Mouse (Mus musculus) mouse trophoblast stem cell (cell line): ENCODE data around the gene Lpcat3.
"Not testable (repeated sequence)": the region's sequence is repeated elsewhere in the genome, so short reads cannot be mapped to it uniquely, and the experiment has no call there.

Experiments used
- in situ Hi-C, 2 experiments: fragments of 300-500 bp; cut with MseI, MboI; formaldehyde crosslinking; loops; 2 replicates in 1 of 2; 3 replicates in 1 of 2; pipeline ENCODE4 v1.15.1; 2025

Gene Lpcat3

DNA sequence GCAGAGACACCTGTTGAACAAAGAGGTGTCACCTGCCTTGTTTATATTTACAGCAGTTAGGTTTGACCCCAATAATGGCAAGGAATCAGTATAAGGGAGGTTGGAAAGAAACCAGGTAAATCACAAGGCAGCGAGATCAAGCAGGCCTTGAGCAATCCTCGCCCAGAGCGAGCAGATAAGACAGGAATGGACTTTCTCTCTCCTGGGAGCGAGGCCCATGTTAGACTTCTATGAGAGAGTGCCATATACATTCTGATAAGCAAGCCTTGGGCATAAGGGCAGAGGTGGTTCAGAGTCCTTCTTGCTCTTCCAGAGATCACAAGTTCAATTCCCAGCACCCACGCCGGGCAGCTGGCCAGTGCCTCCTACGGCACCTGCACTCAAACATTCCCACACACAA lies 15.9 kb downstream of the Lpcat3 start:
- in situ Hi-C loops: no loop called here

DNA sequence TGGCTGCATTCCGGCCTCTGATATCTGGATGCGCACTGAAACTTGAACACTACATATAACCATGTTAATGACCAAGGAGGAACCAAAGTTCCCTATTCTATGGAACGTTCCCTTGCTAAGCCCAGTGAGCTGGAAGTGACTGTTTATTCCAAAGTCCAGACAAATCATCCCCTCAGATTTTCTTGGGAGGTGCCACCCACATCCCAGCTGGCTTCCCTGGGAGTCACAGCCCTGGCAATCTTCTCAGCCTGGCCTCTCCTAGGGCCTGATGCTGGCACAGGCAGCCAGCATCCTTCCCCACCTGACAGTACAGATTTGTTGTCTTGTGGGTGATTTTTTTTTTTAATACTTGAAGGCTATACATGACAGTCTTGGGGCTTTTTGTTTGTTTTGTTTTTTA lies 16.7 kb downstream of the Lpcat3 start:
- in situ Hi-C loops: no loop called here

DNA sequence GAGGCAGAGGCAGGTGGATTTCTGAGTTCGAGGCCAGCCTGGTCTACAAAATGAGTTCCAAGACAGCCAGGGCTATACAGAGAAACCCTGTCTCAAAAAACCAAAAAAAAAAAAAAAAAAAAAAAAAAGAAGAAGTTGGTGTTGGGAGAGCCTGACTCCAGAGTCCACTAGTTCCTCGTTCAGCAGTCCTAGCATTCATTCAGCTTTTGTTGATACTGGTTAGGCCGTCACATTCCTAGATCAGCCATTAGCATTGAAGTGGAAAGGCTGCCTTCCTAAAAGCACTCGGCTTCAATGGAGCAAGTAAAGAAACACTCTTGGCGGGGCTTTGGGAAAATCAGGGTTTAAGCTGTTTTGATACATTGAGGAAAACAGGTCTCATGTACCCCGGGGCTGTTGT lies 19.5 kb downstream of the Lpcat3 start:
- in situ Hi-C loops: not testable (repeated sequence)

DNA sequence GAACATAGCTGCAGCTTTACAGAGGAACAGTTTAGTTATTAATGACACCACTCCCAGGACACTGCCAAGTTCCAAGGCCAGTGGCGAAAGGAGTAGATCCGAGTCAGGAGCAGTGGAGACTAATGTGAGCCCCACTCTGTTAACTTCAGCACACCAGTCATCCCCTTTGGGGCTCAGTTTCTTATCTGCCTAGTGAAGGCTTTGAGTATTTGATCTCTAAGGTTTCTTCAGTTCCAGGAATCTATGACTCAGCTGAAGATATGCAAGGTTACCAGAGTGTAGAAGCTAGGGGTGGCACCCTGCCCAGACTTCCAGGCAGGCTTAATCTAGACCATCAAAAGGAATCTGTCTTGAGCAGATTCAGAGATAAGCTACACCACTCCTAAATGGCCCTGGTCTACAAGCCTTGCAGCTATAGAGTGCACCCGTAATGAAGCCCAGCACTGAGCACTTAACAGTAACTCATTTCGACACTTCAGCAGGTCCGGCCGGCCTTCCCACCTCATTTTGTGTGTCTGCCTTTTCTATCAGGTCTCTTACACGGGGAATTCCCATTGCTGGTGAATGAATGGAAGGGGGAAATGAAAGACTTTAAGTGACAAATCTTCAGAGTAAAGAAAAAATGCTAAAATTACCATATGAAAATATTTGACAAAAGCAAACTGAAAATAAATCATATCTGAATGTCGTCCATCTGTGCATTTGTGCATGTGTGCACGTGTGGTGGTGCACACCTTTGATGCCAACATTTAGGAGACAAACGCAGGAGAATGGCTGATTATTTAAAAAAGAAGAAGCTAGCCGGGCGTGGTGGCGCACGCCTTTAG lies 21.0 kb downstream of the Lpcat3 start:
- in situ Hi-C loops: no loop called here

DNA sequence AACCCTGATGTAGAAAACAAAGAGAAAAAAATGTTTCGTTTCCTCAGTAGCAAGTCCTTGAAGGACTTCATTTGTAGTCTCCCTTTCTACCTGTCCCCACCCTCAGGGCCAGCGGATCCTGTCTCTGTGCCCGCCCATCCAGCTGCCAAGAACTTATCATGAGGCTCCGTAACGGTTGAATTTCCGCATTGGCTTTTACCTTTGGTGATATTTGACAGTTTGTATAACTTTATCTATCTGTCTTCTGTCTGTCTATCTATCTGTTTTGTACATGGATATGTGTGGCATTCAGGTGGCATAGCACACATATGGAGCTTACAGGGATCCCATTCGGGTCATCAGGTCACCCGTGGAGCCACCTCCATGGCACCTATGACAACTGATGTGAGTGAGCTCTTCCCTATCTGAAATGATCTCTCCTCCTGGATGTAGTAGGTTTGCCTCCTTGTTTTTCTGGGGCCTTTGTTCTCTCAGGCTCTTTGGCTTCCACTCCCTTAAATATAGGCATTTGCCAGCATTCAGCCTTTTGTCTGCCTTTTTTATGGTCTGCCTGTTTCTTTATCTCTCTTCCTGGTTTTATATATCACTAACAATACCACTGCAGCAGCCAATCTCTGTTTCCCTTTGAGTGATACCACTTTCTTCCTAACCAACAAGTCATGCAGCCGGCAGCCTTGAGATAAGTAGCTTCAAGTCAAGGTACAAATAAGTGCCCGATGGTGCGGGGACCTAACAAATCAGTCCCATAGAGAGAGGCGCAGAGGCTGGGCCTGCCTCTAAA lies 23.0 kb downstream of the Lpcat3 start:
- in situ Hi-C loops: no loop called here

DNA sequence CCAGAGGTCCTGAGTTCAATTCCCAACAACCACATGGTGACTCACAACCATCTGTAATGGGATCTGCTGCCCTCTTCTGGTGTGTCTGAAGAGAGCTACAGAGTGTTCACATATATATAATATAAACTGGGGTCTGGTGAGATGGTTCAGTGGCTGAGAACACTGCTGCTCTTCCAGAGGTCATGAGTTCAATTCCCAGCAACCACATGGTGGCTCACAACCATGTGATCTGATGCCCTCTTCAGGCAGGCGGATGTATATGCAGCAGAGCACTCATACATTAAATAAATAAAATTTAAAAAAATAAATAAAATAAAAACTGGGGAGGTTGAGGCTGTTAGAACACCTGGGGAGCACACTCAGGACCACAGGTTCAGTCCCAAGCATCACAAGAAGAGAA lies 23.8 kb downstream of the Lpcat3 start:
- in situ Hi-C loops: not testable (repeated sequence)

DNA sequence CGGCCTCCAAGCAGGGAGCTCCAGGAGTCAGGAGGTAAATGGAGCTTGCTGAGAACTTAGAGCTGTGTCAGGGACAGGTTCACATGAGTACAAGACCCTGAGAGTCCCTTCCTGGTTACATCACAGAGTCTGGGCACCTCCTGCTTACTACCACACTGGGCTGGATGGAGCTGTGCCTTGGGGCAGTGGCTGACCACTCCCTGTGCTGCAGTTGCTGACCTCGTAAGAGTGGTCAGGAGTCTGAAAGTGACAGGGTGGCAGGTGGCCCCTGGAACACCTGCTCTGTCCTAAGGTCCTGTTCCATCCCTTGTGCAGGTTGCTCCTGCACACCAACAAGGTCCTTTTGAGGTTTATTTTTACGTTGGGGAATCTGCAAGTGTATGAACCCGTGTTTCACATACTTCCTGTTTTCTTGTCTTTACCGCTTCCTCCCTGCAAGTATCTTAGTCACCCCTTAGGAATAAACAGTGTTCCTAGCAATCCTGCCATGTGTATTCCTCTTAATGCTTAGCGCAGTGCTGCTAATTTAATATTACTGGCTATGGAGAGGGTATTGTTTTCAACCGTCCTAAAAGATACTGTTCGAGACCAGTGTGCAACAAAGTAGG lies 25.4 kb downstream of the Lpcat3 start:
- in situ Hi-C loops: no loop called here

DNA sequence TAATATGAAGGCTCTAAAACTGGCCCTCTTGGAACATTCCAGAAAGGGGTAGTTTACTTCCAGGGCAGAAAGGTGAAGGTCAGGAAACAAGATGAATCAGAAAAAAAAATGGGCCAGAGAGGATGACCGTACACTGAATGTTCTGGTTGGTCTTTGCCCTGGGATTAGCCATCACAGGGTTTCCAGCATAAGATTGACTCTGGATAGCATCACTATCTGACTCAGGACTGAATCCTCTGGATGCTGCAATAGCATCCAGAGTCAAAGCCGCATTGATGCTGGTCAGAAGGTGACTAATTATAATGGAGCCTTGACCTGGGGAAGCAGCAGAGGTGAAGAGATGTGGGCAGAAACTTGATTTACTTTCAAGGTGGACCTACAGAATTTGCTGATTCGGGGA lies 26.2 kb downstream of the Lpcat3 start:
- in situ Hi-C loops: no loop called here

DNA sequence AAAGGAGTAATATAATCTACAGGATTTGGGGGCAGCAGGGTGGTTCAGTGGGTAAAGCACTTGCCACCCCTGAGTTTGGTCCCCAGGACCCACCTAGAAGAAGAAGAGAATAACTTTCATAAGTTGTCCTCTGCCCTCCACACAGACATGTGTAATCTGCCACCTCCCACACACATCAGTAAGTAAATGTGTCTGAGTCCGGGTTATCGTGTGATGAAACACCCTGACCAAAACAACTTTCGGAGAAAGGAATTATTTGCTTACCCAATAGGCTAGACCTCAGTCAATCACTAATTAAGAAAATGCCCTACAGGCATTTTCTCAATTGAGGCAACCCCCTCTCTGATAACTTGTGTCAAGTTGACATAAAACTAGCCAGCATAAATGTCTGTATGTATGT lies 27.7 kb downstream of the Lpcat3 start:
- in situ Hi-C loops: no loop called here

DNA sequence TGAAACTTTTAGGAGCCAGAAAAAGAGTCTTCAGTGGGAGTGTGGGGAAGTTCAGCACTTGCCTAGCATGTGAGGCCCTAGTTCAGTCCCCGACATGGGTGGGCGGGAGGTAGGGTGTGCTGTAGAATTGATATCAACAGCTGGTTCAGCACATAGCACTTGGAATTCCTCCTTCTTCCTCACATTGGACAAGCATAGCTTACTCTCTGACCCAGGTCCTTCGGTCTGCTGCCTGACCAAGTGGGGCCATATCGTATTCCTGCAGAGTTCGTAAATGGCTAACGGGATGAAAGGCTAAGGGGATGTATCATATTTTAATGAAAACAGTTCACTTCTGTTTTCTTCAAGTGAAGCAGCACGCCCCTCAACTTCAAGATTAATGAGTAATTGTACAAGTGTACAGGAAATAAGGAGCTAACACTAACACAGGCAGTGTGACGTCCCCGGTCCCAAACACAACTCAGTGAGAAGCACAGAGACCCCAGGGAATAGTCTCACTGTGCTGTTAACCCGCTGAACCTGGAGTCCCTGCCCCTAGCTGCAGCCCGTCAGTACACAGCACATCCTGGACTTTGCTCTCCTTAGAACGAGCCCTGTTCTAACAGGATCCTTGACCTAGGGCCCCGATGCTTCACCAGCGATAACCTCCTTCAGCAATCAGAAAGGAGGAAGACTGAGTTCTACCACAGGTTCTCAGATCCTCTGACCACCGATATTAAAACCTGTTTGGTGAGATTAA lies 30.6 kb downstream of the Lpcat3 start:
- in situ Hi-C loops: no loop called here

DNA sequence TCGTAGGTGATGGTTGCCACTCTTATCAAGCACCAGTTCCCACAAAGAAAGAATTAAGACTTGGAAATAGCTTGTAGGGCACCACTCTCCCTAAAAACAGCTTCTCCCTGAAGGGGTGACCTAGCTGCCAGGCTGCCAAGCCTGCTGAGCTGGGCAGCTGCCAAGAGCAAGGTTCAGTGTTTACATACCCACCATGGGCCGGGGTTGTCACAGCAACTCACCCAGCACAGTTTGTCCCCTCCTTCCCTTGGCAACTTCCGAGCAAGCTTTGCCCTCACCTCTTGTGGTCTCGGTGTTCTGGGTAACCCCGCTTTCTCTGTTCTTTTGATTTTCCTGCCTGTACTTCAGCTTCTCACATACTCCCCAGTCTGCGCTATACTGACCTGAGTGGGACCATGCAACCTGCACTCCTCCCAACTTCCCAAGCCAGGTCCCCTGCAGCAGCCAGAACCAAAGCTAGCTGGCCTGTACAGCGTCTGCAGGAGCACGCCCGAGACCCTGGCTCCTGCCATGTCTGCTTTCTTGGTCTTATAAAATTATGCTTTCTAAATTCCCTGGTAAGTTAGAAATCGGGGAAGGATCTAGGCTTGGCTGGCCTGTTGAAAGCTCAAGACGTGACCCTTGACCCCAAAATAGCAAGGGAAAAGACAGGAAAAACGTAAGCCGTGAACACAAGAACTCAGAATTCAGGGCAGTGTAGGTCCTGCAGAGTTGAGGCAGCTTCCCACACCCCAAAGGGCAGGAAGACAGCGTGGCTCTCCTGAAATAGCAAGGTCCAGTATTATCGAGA lies 31.5 kb downstream of the Lpcat3 start:
- in situ Hi-C loops: no loop called here

DNA sequence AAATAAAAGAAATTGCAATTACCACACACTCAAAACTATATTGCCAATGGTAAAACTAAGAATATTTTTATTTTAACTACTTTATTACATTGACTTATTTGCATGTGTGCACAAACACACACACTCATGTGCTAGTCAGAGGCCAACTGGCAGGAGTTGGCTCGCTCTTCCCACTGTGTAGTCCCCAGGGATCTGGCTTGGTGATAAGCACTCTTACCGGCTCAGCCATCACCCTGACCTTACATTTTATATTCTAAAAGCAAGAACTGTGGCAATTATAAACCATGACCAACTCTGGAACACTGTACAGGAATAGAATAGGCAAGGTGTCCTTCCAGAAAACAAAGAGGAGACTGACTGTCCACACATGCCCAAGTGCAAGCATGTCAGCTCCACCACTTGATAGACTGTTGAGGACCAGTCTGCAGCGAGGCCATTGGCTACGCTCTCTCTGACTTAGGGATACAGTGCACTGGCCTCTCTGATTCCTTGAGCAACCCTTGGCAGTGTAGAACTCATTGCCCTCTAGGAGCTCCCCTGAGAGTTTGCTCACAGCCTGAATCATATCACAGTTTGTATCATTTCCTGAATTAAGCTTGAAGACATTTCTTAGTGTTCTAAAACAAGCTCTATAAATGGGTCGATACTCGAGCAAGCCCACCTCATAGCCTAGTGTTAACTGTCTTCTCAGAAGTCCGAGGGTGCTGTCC lies 33.8 kb downstream of the Lpcat3 start:
- in situ Hi-C loops: no loop called here

DNA sequence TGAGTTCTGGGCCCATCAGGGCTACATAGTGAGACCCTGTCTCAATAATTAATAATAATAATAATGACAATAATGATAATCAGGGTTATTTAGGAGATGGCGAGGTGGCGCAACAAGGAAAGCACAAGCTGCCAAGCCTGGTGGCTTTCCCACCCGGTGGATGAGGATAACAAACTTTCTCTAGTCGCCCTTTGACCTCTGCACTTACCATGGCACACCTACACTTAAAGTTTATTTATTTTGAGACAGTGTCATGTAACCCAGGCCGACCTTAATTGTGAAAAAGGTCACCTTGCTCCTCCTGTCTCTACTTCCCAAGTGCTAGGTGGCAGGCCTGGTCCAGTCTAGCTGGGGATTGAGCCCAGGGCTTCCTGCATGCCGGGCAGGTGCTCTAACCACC lies 35.9 kb downstream of the Lpcat3 start:
- in situ Hi-C loops: no loop called here

DNA sequence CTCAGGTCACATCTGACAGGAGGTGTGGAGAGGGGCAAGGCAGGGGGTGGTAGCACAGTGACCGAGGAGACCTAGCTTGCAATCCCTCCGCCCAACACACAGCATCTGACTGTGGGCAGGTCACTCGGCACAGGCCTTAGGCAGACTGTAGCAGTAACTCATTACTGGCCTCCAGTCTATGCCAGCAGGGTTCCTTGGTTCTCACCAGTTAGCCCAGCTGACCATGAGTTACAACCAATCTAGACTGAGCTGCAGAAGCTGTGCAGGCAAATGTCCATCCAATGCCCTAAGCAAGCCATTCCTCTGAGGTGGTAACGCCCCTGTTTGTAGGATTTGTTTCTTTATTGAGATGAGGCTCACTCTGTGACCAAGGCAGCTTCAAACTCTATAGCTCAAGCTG lies 36.5 kb downstream of the Lpcat3 start:
- in situ Hi-C loops: no loop called here

DNA sequence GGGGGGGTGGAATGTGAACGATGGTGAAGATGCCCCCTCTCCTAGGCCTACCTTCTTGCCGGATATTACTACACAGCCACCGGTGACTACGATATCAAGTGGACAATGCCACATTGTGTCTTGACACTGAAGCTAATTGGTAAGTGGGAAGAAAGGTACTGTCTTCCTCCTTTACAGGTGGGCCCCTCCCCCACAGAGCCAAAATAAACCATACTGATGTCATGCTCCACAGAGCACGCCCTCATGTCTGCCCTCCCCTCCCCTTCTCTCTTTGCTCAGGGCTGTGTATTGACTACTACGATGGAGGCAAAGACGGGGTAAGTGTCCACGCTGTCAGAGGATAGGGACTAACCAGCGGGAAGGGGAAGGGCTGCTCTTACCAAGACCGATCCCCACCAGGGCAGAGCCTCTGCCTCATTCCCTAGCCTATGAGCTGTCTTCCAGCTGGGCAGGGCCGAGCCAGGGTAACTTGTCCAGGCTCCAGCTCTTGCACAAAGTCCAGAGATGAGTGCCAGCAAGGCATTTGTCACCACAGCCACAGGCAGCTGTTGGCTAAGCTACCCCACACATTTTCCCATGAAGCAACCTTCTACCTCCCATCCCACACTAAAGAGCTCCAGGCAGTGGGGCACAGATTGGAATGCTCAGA lies 37.3 kb downstream of the Lpcat3 start:
- in situ Hi-C loops: no loop called here

DNA sequence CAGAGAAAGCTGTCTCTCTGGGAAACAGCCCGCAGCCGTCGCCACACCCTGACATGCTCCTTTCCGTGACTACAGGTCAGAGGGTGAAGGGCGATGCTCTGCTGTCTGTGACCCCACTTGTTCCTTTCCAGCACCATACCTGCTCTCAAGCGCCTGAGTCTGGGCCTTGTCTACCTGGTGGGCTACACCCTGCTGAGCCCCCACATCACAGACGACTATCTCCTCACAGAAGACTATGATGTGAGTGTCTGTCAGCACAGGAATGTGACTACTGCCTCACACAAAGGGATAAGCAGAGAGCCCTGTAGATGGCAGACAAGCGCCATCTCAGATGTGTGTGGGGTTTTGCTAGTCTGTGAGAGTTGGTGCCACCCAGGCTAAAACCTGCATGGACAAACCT lies 38.5 kb downstream of the Lpcat3 start:
- in situ Hi-C loops: no loop called here

DNA sequence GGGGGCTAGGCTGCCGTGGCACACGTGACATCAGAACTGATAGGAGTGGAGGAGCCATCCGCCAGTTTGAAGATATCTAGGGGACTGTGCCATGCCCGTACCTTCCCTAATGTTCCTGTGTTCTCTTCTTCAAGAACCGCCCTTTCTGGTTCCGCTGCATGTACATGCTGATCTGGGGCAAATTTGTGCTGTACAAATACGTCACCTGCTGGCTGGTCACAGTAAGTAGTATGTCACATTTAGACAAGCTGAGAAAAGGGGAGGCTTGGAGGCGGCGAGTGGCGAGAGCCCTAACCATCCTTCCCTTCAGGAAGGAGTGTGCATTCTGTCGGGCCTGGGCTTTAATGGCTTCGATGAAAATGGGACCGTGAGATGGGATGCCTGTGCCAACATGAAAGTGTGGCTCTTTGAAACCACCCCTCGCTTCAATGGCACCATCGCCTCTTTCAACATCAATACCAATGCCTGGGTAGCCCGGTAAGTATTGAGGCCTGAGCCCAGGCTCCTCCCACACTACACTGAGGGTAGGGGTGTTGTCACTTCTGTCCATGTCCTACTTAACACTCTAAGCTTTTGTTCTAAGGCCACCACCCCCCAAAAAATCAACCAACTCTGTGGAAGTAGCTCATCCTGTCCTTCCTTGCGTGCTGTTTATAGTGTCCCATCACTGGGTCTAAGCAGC lies 39.4 kb downstream of the Lpcat3 start:
- in situ Hi-C loops: no loop called here

DNA sequence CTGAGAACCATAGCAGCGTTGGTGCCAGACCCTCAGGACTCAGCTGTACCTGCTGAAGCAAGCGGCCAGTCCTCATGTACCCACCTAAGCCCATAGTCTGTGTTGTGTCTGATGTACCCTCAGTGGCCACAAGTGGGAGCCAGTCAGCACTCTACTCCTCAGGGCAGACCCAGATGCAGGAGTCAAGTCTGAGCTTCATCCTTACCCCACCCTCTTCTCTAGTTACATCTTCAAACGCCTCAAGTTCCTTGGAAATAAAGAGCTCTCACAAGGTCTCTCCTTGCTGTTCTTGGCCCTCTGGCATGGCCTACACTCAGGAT lies 39.9 kb downstream of the Lpcat3 start:
- in situ Hi-C loops: no loop called here

DNA sequence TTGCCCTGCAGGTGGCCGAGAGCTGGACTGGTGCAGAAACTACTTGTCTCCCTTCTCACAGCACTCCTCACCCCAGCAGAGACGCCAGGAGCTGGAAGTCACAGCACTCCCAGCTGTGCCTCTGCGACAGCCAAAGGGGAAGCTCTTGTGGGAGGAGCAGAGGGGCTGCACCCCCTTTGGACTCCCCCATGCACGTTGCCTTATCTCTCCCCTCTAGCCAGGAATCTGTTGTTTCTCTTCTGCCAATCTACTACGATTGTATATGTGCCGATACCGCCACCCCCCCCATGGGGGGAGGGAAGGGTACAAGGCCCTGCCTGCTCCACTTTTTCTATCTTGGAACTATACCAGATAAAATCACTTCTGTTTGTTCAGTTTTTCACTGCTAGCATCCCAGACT lies 41.0 kb downstream of the Lpcat3 start:
- in situ Hi-C loops: no loop called here

DNA sequence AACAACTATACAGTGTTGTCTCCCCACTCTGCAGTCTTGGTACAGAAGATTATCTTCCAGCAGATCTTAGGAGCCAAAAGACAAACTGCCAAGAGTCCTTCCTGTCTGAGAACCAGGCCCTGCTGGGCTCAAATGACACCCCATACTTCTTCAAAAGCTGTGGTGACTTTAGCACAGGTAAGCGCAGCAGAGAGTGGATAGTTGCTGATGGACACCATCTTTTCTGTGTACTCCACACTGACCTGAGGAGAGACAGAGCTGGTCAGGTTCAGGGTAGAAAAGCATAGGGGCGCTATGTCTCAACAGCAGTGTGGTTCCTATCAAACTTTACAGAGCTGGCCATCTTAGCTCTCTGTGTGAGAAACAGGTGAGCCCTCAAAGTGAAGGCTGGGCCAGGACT lies 41.6 kb downstream of the Lpcat3 start:
- in situ Hi-C loops: no loop called here
